Mouse (Mus musculus) lung, embryonic 15.5 days (tissue): ENCODE measurements at regions not wholly inside any gene's neighbourhood (a gene's known extent, or its start where the extent isn't known, plus 50 kb on each side); places are given as distances from the start of the nearest gene placed in this dataset.

Source experiments
- ATAC-seq: fragments of 200-750 bp; cut with Nextera tagmentation; 2 replicates; pipeline ENCODE4 v1.8.0; 2017; ENCODE audit warnings: moderate number of reproducible peaks, borderline replicate concordance; ENCODE audit not compliant: low FRiP score, low TSS enrichment; ENCODE audit errors: extremely low read depth
- H3K27ac ChIP-seq: fragments of 300-500 bp; sonication (generic); 2 replicates; pipeline ENCODE4 v1.5.1; 2015; ENCODE audit warnings: moderate library complexity, mild to moderate bottlenecking, inconsistent platforms
- H3K27me3 ChIP-seq: fragments of 300-500 bp; sonication (generic); 2 replicates; pipeline ENCODE4 v1.6.1; 2015; ENCODE audit warnings: inconsistent platforms
- H3K36me3 ChIP-seq: fragments of 300-500 bp; sonication (generic); 2 replicates; pipeline ENCODE4 v1.6.1; 2015; ENCODE audit warnings: inconsistent platforms
- H3K4me1 ChIP-seq: fragments of 300-500 bp; sonication (generic); 2 replicates; pipeline ENCODE4 v1.6.1; 2015; ENCODE audit warnings: inconsistent platforms
- H3K4me2 ChIP-seq: fragments of 300-500 bp; sonication (generic); 2 replicates; pipeline ENCODE4 v1.6.1; 2015; ENCODE audit warnings: inconsistent platforms, mild to moderate bottlenecking, moderate library complexity
- H3K4me3 ChIP-seq: fragments of 300-500 bp; sonication (generic); 2 replicates; pipeline ENCODE4 v1.5.1; 2015; ENCODE audit warnings: mild to moderate bottlenecking, inconsistent platforms
- H3K9ac ChIP-seq: fragments of 300-500 bp; sonication (generic); 2 replicates; pipeline ENCODE4 v1.6.1; 2015; ENCODE audit warnings: inconsistent platforms
- H3K9me3 ChIP-seq: fragments of 300-500 bp; sonication (generic); 2 replicates; pipeline ENCODE4 v1.6.1; 2016; ENCODE audit warnings: inconsistent platforms
- WGBS: fragments of 180-500 bp; shearing (Covaris S2); methylation state at CpG from one replicate; pipeline ENCODE4 v1.1.7; 2015; 5-methylcytosine and 5-hydroxymethylcytosine counted together

- Histone ChIP-seq H3K27ac (no peak overlapping the region), H3K4me1 (no peaks in the 10 kb centered on the region), H3K4me3 (no peak overlapping the region), H3K9me3 (no peaks in the 10 kb centered on the region), H3K4me2 (no peak overlapping the region), H3K9ac (no peak overlapping the region), H3K36me3 (no peaks in the 10 kb centered on the region), H3K27me3 (no peaks in the 10 kb centered on the region)
- 75% methylated on average over 6 of the region's 6 CpGs for WGBS
- ATAC-seq = no peak
Observed at GRCm38 (mm10) chr1:168764368-168764895, 332.4 kb upstream of the Pbx1 start.

- no peak overlapping the region for H3K9ac ChIP-seq
- H3K9me3 ChIP-seq = no peaks in the 10 kb centered on the region
- no peaks in the 10 kb centered on the region for H3K36me3 ChIP-seq
- H3K27me3 ChIP-seq = no peaks in the 10 kb centered on the region
- H3K4me3 ChIP-seq = no peak overlapping the region
- H3K27ac ChIP-seq = no peak overlapping the region
- WGBS = 75% methylated on average over 2 of the region's 2 CpGs
- no peak for ATAC-seq
- no peak overlapping the region for H3K4me2 ChIP-seq
- no peaks in the 10 kb centered on the region for H3K4me1 ChIP-seq
Observed at GRCm38 (mm10) chr1:168761095-168761494, 329.0 kb upstream of the Pbx1 start.

- H3K4me2 ChIP-seq = no peak overlapping the region
- no peak overlapping the region for H3K9ac ChIP-seq
- 55% methylated on average over 1 of the region's 1 CpGs for WGBS
- H3K9me3 ChIP-seq = no peaks in the 10 kb centered on the region
- no peak overlapping the region for H3K4me3 ChIP-seq
- H3K27me3 ChIP-seq = no peaks in the 10 kb centered on the region
- no peak overlapping the region for H3K27ac ChIP-seq
- no peaks in the 10 kb centered on the region for H3K4me1 ChIP-seq
- no peaks in the 10 kb centered on the region for H3K36me3 ChIP-seq
- ATAC-seq = no peak
Observed at GRCm38 (mm10) chr1:168760239-168760638, 328.2 kb upstream of the Pbx1 start.

GRCm38 (mm10) chr1:168758835-168759234, 326.8 kb upstream of the Pbx1 start:
- Histone ChIP-seq H3K9ac (no peak overlapping the region), H3K36me3 (no peaks in the 10 kb centered on the region), H3K4me3 (no peak overlapping the region), H3K4me2 (no peak overlapping the region), H3K4me1 (no peaks in the 10 kb centered on the region), H3K27ac (no peak overlapping the region), H3K27me3 (no peaks in the 10 kb centered on the region), H3K9me3 (no peaks in the 10 kb centered on the region)
- WGBS = 63% methylated on average over 2 of the region's 2 CpGs
- no peak for ATAC-seq

- Histone ChIP-seq H3K4me1 (no peaks in the 10 kb centered on the region), H3K27me3 (no peaks in the 10 kb centered on the region), H3K4me2 (no peak overlapping the region), H3K4me3 (no peak overlapping the region), H3K9ac (no peak overlapping the region), H3K36me3 (no peaks in the 10 kb centered on the region), H3K9me3 (no peaks in the 10 kb centered on the region), H3K27ac (no peak overlapping the region)
- ATAC-seq = no peak
- 77% methylated on average over 7 of the region's 7 CpGs for WGBS
Observed at GRCm38 (mm10) chr1:168754196-168754595, 322.1 kb upstream of the Pbx1 start.

- ATAC-seq = no peak
- H3K27me3 ChIP-seq = no peaks in the 10 kb centered on the region
- H3K27ac ChIP-seq = no peak overlapping the region
- no peaks in the 10 kb centered on the region for H3K36me3 ChIP-seq
- H3K9ac ChIP-seq = no peak overlapping the region
- no peaks in the 10 kb centered on the region for H3K4me1 ChIP-seq
- no peak overlapping the region for H3K4me2 ChIP-seq
- WGBS = 90% methylated on average over 1 of the region's 1 CpGs
- no peak overlapping the region for H3K4me3 ChIP-seq
- no peaks in the 10 kb centered on the region for H3K9me3 ChIP-seq
Observed at GRCm38 (mm10) chr1:168743435-168743834, 311.4 kb upstream of the Pbx1 start.

GRCm38 (mm10) chr1:168738005-168738404, 305.9 kb upstream of the Pbx1 start:
- 82% methylated on average over 3 of the region's 3 CpGs for WGBS

GRCm38 (mm10) chr1:168737277-168737863, 305.3 kb upstream of the Pbx1 start:
- H3K4me3 ChIP-seq = no peak overlapping the region
- no peak overlapping the region for H3K9ac ChIP-seq
- no peaks in the 10 kb centered on the region for H3K9me3 ChIP-seq
- no peak overlapping the region for H3K4me2 ChIP-seq
- H3K4me1 ChIP-seq = no peaks in the 10 kb centered on the region
- no peak for ATAC-seq
- H3K27ac ChIP-seq = no peak overlapping the region
- 68% methylated on average over 7 of the region's 7 CpGs for WGBS
- no peaks in the 10 kb centered on the region for H3K27me3 ChIP-seq
- no peaks in the 10 kb centered on the region for H3K36me3 ChIP-seq

More at GRCm38 (mm10) chr1:168738005-168738404, 305.9 kb upstream of the Pbx1 start:
- Histone ChIP-seq H3K4me1 (no peaks in the 10 kb centered on the region), H3K36me3 (no peaks in the 10 kb centered on the region), H3K4me2 (no peak overlapping the region), H3K27me3 (no peaks in the 10 kb centered on the region), H3K27ac (no peak overlapping the region), H3K4me3 (no peak overlapping the region), H3K9me3 (no peaks in the 10 kb centered on the region), H3K9ac (no peak overlapping the region)
- ATAC-seq = no peak

- H3K9ac ChIP-seq = no peak overlapping the region
- H3K4me2 ChIP-seq = no peak overlapping the region
- no peaks in the 10 kb centered on the region for H3K9me3 ChIP-seq
- no peaks in the 10 kb centered on the region for H3K4me1 ChIP-seq
- no peaks in the 10 kb centered on the region for H3K27me3 ChIP-seq
- H3K4me3 ChIP-seq = no peak overlapping the region
- no peak for ATAC-seq
- 45% methylated on average over 5 of the region's 5 CpGs for WGBS
- H3K36me3 ChIP-seq = no peaks in the 10 kb centered on the region
- H3K27ac ChIP-seq = no peak overlapping the region
Observed at GRCm38 (mm10) chr1:168733066-168733465, 301.0 kb upstream of the Pbx1 start.

- peaks cover 14% of the 10 kb centered on the region for H3K4me1 ChIP-seq
- no peak overlapping the region for H3K9ac ChIP-seq
- ATAC-seq = peak; percentile 31; the same call in 1 of the 2 replicates
- no peaks in the 10 kb centered on the region for H3K9me3 ChIP-seq
- WGBS = 34% methylated on average over 2 of the region's 2 CpGs
- no peak overlapping the region for H3K4me3 ChIP-seq
- no peaks in the 10 kb centered on the region for H3K36me3 ChIP-seq
- H3K27me3 ChIP-seq = no peaks in the 10 kb centered on the region
- peak overlapping the region; percentile 45 for H3K4me2 ChIP-seq
- H3K27ac ChIP-seq = peak overlapping the region; percentile 76
Observed at GRCm38 (mm10) chr1:168709836-168710235, 277.8 kb upstream of the Pbx1 start.

- Histone ChIP-seq H3K9ac (no peak overlapping the region), H3K27me3 (no peaks in the 10 kb centered on the region), H3K4me2 (peak overlapping the region; percentile 45), H3K4me3 (peak overlapping the region; percentile 5; the same call in 1 of the 2 replicates), H3K9me3 (no peaks in the 10 kb centered on the region), H3K4me1 (peaks cover 14% of the 10 kb centered on the region), H3K36me3 (no peaks in the 10 kb centered on the region), H3K27ac (peak overlapping the region; percentile 76)
- 8% methylated on average over 21 of the region's 21 CpGs for WGBS
- peak; percentile 57; the same call in 1 of the 2 replicates for ATAC-seq
Observed at GRCm38 (mm10) chr1:168709017-168709681, 277.1 kb upstream of the Pbx1 start.

- 23% methylated on average over 11 of the region's 11 CpGs for WGBS
- Histone ChIP-seq H3K4me1 (peaks cover 14% of the 10 kb centered on the region), H3K4me3 (no peak overlapping the region), H3K36me3 (no peaks in the 10 kb centered on the region), H3K9me3 (no peaks in the 10 kb centered on the region), H3K4me2 (peak overlapping the region; percentile 45), H3K9ac (no peak overlapping the region), H3K27me3 (no peaks in the 10 kb centered on the region), H3K27ac (peak overlapping the region; percentile 76)
- ATAC-seq = peak; percentile 52; the same call in 1 of the 2 replicates
Observed at GRCm38 (mm10) chr1:168708161-168708865, 276.2 kb upstream of the Pbx1 start.
